Mouse (Mus musculus): Measurements from ENCODE around the gene Swi5.

GRCm38 (mm10) chr2:32283986-32284385, 3.9 kb downstream of the Swi5 start:
- no peak for TF ChIP-seq TAL1 (IDR thresholded peaks at IDR 0.05; ENCODE audit: low read length)
- TF ChIP-seq GATA1 (IDR thresholded peaks at IDR 0.05; ENCODE audit: low read length) = no peak
